Mouse (Mus musculus): Measurements from ENCODE around the gene Olfr12. TPM values are rescaled to one million over a fixed set of nuclear protein-coding genes. Genes with fewer than 3 reads are reported as not detected.

Olfr12 gene
- total RNA-seq, 2 experiments from 2014 or later = not detected

Other genes starting within 250 kb of the Olfr12 start
- 100 to 1,000 TPM; 413 to 473 TPM for gene Ndufa10, start 143.9 kb upstream of the Olfr12 start, total RNA-seq (2021)
- not detected for gene Olfr1416, start 132.7 kb upstream of the Olfr12 start, total RNA-seq (2021)
- gene Olfr1415, start 121.7 kb upstream of the Olfr12 start, total RNA-seq (2021) = not detected
- not detected for gene Olfr1414, start 99.1 kb upstream of the Olfr12 start, total RNA-seq (2021)
- not detected for gene Olfr1413, start 46.5 kb upstream of the Olfr12 start, total RNA-seq (2021)
- not detected for gene Olfr1412, start 32.0 kb upstream of the Olfr12 start, total RNA-seq (2021)
- gene Olfr1411, start 23.4 kb upstream of the Olfr12 start, total RNA-seq (2021) = not detected
- not detected for gene Olfr1410, start 12.0 kb upstream of the Olfr12 start, total RNA-seq (2021)
- 100 to 1,000 TPM; 213 to 227 TPM for gene Cops9, start 24.2 kb downstream of the Olfr12 start, total RNA-seq (2021)
- under 1 TPM; 0.33 to 0.64 TPM for gene Otos, start 31.1 kb downstream of the Olfr12 start, total RNA-seq (2021)
- gene Gpc1, start 213.9 kb downstream of the Olfr12 start, total RNA-seq (2021) = 100 to 1,000 TPM; 239 to 251 TPM